Mouse (Mus musculus) liver, postnatal 0 days (tissue): ENCODE data around the gene Cars2. TPM values are rescaled to one million over a fixed set of nuclear protein-coding genes. Genes with fewer than 3 reads are reported as not detected.

Experiments used
- ATAC-seq: fragments of 200-750 bp; cut with Nextera tagmentation; 2 replicates; pipeline ENCODE4 v1.8.0; 2017; ENCODE audit warnings: mild to moderate bottlenecking, moderate library complexity
- DNase-seq: peaks from one replicate; pipeline ENCODE4 v3.0.0-alpha.2; 2016
- H3K27ac ChIP-seq: fragments of 300-500 bp; sonication (generic); 2 replicates; pipeline ENCODE4 v1.5.1; 2014; ENCODE audit warnings: antibody characterized with exemption, moderate library complexity, mild to moderate bottlenecking, low read depth
- H3K27me3 ChIP-seq: fragments of 300-500 bp; sonication (generic); 2 replicates; pipeline ENCODE4 v1.6.1; 2014; ENCODE audit warnings: low read length, control low read depth, mixed read lengths; ENCODE audit not compliant: insufficient read depth
- H3K36me3 ChIP-seq: fragments of 300-500 bp; sonication (generic); replicated peaks from 2 replicates; pipeline ENCODE4 v1.6.1; 2014; ENCODE audit warnings: mild to moderate bottlenecking, control low read depth, low read length, moderate library complexity, mixed read lengths; ENCODE audit not compliant: insufficient read depth
- H3K4me1 ChIP-seq: fragments of 300-500 bp; sonication (generic); 2 replicates; pipeline ENCODE4 v1.6.1; 2014; ENCODE audit warnings: antibody characterized with exemption, mild to moderate bottlenecking, control low read depth; ENCODE audit not compliant: insufficient read depth
- H3K4me2 ChIP-seq: fragments of 300-500 bp; sonication (generic); 2 replicates; pipeline ENCODE4 v1.6.1; 2014; ENCODE audit warnings: low read depth, mild to moderate bottlenecking, low read length, moderate library complexity, mixed read lengths
- H3K4me3 ChIP-seq: fragments of 300-500 bp; sonication (generic); 2 replicates; pipeline ENCODE4 v1.5.1; 2014; ENCODE audit warnings: low read depth, low read length
- H3K9ac ChIP-seq: fragments of 300-500 bp; sonication (generic); replicated peaks from 2 replicates; pipeline ENCODE4 v1.6.1; 2014; ENCODE audit warnings: mild to moderate bottlenecking, moderate library complexity
- H3K9me3 ChIP-seq: fragments of 300-500 bp; sonication (generic); 2 replicates; pipeline ENCODE4 v1.6.1; 2016; ENCODE audit warnings: mild to moderate bottlenecking, control low read depth, low read length, mixed read lengths
- CTCF ChIP-seq: sonication (generic); IDR thresholded peaks from 2 replicates; pipeline ENCODE4 v1.5.1; 2016; ENCODE audit warnings: antibody characterized with exemption, low read depth
- EP300 ChIP-seq: IDR thresholded peaks from 2 replicates; pipeline ENCODE4 v1.6.1; 2016; ENCODE audit warnings: antibody characterized with exemption, low read depth, mild to moderate bottlenecking
- WGBS: fragments of 180-500 bp; shearing (Covaris S2); extraction: QIAGEN DNeasy Blood & Tissue Kit; methylation state at CpG from one replicate; pipeline ENCODE4 v1.1.7; 2014; ENCODE audit not compliant: insufficient replicate concordance; 5-methylcytosine and 5-hydroxymethylcytosine counted together
- polyA plus RNA-seq: library from polyadenylated mRNA; unstranded; fragments of >200 nt; fragmentation: Nextera tagmentation; extraction: Ambion mirVana; gene quantifications from 2 replicates; pipeline ENCODE4 v1.2.1, GENCODE M21; 2015

Cars2 gene
- polyA plus RNA-seq, 1 experiment from 2014 or later = 8.4 TPM

GRCm38 (mm10) chr8:11476338-11477177, 74.0 kb downstream of the Cars2 start:
- Histone ChIP-seq H3K4me3 (peak overlapping the region; percentile 62), H3K27ac (peak overlapping the region; percentile 88), H3K27me3 (peaks cover 19% of the 10 kb centered on the region), H3K4me2 (peak overlapping the region; percentile 82), H3K4me1 (peaks cover 30% of the 10 kb centered on the region), H3K9me3 (no peaks in the 10 kb centered on the region), H3K36me3 (no peaks in the 10 kb centered on the region), H3K9ac (peak overlapping the region; percentile 64)
- peak; percentile 43 for ATAC-seq
- WGBS = 11% methylated on average over 24 of the region's 24 CpGs
- peak; percentile 64 for DNase-seq
- no peak for TF ChIP-seq EP300

DNA sequence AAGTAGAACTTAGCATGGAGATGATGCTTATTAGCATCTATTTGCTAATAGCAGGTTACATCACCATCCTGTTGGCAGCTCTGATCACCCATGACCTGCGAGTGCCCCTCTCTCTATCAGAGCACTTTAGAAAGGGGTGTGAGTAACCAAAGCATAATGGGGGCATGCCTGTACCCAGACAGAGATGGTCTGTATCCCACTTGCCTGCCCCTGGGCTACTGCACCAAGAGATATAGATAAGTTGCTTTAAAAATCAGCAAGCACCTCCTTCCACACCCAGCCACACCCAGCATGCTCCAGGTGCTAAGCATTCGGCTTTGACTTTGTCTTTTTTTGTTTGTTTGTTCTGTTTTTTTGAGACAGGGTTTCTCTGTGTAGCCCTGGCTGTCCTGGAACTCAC, 74.7 kb downstream of the Cars2 start:
- Histone ChIP-seq H3K27ac (peak overlapping the region; percentile 88), H3K4me1 (peaks cover 30% of the 10 kb centered on the region), H3K36me3 (no peaks in the 10 kb centered on the region), H3K4me3 (peak overlapping the region; percentile 62), H3K9me3 (no peaks in the 10 kb centered on the region), H3K27me3 (peaks cover 19% of the 10 kb centered on the region), H3K9ac (no peak overlapping the region), H3K4me2 (peak overlapping the region; percentile 82)
- TF ChIP-seq CTCF = no peak
- TF ChIP-seq EP300 = no peak
- DNase-seq (no peak), ATAC-seq (no peak)
- 14% methylated on average over 2 of the region's 2 CpGs for WGBS

GRCm38 (mm10) chr8:11475397-11475796, 75.2 kb downstream of the Cars2 start:
- Histone ChIP-seq H3K9ac (no peak overlapping the region), H3K27ac (peak overlapping the region; percentile 88; the same call in 1 of the 2 replicates), H3K4me1 (peaks cover 30% of the 10 kb centered on the region), H3K4me2 (peak overlapping the region; percentile 82), H3K36me3 (no peaks in the 10 kb centered on the region), H3K9me3 (no peaks in the 10 kb centered on the region), H3K4me3 (no peak overlapping the region), H3K27me3 (peaks cover 17% of the 10 kb centered on the region)
- no peak for ATAC-seq
- DNase-seq = no peak
- 25% methylated on average over 9 of the region's 10 CpGs for WGBS
- TF ChIP-seq CTCF = no peak
- no peak for TF ChIP-seq EP300

GRCm38 (mm10) chr8:11473072-11473471, 77.5 kb downstream of the Cars2 start:
- Histone ChIP-seq H3K9ac (no peak overlapping the region), H3K4me2 (0 out of 2 replicates have a peak overlapping the region, but pooled peaks have one; percentile 22), H3K36me3 (no peaks in the 10 kb centered on the region), H3K4me3 (no peak overlapping the region), H3K4me1 (peaks cover 32% of the 10 kb centered on the region), H3K9me3 (no peaks in the 10 kb centered on the region), H3K27ac (peak overlapping the region; percentile 89), H3K27me3 (peaks cover 3% of the 10 kb centered on the region)
- TF ChIP-seq EP300 = no peak
- TF ChIP-seq CTCF = 0 out of 2 replicates have a peak, but pooled peaks have one; percentile 16
- peak; percentile 56 for DNase-seq
- WGBS = 28% methylated on average over 4 of the region's 4 CpGs
- peak; percentile 77 for ATAC-seq

GRCm38 (mm10) chr8:11471309-11471708, 79.3 kb downstream of the Cars2 start:
- H3K27ac ChIP-seq = peak overlapping the region; percentile 89
- no peaks in the 10 kb centered on the region for H3K27me3 ChIP-seq
- H3K9ac ChIP-seq = no peak overlapping the region
- H3K9me3 ChIP-seq = 0 out of 2 replicates have a peak, but pooled peaks cover 2% of the 10 kb centered on the region
- H3K4me2 ChIP-seq = peak overlapping the region; percentile 30
- no peak for TF ChIP-seq CTCF
- TF ChIP-seq EP300 = no peak
- H3K36me3 ChIP-seq = 0 out of 2 replicates have a peak, but pooled peaks cover 2% of the 10 kb centered on the region
- ATAC-seq (peak; percentile 53), DNase-seq (peak; percentile 43)
- H3K4me3 ChIP-seq = no peak overlapping the region
- peaks cover 32% of the 10 kb centered on the region for H3K4me1 ChIP-seq
- WGBS = 29% methylated on average over 8 of the region's 8 CpGs

DNA sequence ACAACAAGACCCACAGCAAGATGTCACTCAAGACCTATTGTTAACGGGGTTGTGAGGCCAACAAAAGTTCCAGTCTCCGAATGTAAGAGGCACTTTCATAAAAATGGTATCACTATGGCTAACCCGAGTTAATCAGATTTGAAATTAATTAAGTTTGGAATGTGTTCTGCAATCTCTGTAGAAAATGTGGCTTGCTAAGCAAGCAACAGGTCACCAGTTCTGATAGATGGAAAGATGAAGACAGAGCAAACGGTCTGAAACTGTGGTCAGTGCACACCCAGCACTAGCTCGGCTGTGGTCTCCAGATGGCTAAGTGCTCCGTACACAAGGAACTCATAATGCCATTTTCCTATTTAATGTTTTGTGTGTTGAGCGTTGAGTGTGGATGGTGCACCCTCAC, 79.9 kb downstream of the Cars2 start:
- peak overlapping the region; percentile 89 for H3K27ac ChIP-seq
- WGBS = 67% methylated on average over 7 of the region's 7 CpGs
- TF ChIP-seq CTCF (no peak), EP300 (no peak)
- H3K4me2 ChIP-seq = peak overlapping the region; percentile 30; the same call in 1 of the 2 replicates
- H3K9ac ChIP-seq = no peak overlapping the region
- ATAC-seq = no peak
- H3K4me1 ChIP-seq = peaks cover 27% of the 10 kb centered on the region
- H3K9me3 ChIP-seq = 0 out of 2 replicates have a peak, but pooled peaks cover 2% of the 10 kb centered on the region
- DNase-seq = no peak
- H3K4me3 ChIP-seq = no peak overlapping the region
- 0 out of 2 replicates have a peak, but pooled peaks cover 2% of the 10 kb centered on the region for H3K36me3 ChIP-seq
- H3K27me3 ChIP-seq = no peaks in the 10 kb centered on the region
